Mouse (Mus musculus) left cerebral cortex, adult 18-20 months (tissue): ENCODE results near the gene Lrrc74a. TPM values are rescaled to one million over a fixed set of nuclear protein-coding genes. Genes with fewer than 3 reads are reported as not detected.

Experiments used
- DNase-seq, 2 experiments: peaks; one replicate each; pipeline ENCODE4 v3.0.0; 2021 to 2022; ENCODE audit warnings: low spot score in 2 of 2, mixed read lengths in 1 of 2
- total RNA-seq, 2 experiments: library from RNA; stranded (reverse); gene quantifications; 2 replicates each; pipeline ENCODE4 v1.2.3; 2021

Lrrc74a gene
- total RNA-seq, 2 experiments from 2014 or later, result not detected

DNA sequence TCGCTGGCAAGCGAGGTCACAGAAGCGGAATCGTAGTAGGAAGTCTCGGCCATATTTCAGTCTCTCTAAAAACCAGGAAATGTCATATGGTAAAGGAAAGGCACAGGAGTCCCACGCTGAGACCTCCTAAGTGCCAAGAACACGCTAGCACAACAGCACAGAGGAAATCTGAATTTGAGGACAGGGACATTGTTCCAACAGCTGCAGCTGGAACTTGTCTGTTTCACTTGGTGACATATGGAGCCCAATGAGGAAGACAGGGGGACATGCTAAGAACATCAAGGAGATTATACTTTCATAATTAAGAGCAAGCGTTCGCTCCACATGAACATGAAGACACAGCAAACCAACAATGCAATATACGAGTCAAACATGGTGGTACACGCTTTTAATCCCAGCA is 17.2 kb upstream of the Lrrc74a start:
- DNase-seq, result no peak

DNA sequence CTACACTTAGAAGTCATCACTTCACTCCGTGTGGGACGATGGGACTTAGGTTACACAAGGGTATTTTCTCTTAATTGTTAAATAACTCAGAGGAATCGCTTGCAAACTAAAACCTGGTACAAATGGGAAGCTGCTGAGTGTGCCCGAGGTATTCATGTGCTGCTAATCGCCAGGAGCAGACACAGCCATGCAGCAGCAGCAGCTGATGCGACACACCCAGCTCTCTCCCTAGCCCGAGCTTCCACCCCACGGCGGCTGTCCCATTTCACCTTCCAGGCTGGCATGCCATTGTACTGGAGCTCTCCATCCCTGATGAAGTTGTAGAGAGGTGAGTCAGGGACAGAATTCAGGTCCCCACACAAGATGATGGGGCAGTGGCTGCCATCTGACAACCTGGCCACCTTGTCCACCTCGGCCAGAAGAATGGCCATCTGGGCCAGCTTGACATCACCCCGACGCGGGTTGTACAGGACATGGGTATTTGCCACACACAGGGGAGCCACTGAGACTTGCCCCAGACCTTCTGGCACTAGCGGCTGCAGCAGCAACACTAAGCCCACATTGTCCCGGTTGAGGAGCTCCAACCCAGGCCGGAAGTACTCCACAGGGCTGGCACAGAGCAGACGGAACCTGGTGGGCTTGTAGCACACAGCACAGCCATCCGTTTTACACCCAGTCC is 14.1 kb upstream of the Lrrc74a start:
- no peak for DNase-seq

DNA sequence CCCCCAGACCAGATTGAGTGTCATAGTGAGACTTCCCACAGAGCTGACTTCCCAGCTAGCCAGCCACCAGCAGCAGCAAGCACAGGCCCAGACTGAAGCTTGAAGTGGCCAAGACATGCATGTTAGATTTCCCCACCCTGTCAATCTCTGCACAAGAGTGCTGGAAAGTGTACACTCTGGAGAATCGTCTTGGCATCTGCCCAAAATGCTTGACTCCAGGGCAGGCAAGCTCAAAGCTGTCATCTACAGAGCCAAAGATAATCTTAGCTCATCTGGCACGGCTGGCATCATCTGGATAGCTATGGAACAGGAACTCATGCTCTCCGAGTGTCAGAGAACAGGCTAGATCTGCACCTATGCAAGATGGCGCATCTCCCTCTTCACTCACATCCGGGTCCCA is 12.7 kb upstream of the Lrrc74a start:
- DNase-seq, result no peak

DNA sequence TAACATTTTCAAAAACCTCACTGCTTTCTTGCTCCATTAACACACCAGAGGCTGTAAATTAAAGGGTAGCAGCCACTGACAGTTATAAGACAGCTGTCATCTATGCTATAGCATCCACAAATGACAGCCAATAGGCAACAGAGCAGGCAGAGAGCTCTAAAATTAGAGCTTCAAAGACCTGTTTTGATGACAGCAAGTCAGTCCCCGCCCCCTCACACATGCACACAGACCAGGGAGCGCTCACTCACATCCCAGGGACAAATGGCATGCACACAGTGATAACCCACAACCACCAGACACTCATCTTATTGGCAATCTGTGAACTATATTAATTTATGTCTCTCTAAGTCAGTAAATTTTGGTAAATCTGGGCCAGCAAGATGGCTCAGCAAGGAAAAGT is 9.9 kb upstream of the Lrrc74a start:
- DNase-seq, result no peak

DNA sequence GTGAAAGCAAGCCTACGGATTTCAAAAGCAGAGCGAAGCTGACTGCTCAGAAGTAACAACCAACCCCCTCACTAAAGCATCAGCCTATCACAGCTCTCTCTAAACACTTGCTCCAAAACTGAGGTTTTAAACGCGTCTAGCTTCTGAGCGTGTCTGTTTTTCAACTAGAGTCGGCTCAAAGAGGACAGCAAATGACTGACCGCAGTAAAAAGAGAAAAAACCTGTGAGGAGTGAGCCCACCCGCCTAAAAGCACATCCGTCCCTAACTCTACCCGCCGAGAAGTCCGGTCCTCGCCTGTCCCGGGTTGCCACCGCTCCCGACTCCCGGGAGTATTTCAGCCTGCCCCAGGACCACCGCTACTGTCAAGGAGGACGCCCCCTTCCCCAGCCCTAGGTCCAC is 8.5 kb upstream of the Lrrc74a start:
- peak in 1 of 2 experiments; percentile 10 for DNase-seq

DNA sequence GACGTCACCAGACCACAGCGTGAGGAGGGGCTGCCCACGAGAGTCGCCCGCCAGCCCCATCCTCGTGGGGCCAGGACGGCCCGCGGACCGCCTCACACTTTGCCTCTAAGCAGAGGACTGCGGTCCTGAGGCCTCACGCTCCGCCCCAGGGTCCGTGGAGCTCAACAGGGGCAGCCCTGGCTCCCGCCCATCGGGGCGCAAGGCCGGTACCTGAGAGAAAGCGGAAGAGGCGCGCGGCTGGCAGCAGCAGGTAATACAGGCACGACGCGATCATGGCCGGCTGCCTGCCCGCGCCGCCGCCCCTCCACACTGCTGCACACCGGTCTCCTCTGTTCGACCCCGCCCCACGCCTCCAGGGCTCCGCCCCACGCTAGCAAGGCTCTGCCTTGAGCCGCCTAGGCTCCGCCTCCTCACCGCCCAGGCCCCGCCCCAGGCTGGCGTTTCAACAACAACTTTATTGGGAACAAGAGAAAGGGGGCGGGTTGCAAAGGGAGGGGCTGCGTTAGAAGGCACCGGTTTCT is 8.0 kb upstream of the Lrrc74a start, which contains the start of gene Angel1:
Angel1 (minus strand) TSS at position 341 of the 521 bp plus-strand sequence.
- DNase-seq, result peak; percentile 93

DNA sequence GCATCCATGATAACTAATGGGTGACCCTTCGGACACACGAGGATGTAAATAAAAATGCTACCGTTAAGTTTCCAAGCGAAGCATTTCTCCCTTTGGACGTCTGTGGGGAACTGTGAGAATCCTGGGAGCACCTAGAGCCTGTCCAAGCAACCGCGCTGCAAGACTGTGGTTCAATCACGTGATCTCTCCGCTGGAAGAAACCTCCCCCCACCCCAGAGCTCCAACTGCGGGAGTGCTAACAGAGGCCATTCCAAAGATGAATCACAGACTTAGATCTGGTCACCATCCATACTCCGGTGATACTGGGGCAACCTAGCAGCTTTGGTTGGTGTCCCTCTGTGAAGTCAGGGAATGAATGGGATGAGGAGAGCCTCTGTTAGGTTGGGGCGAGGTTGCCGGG is 26.9 kb downstream of the Lrrc74a start:
- no peak for DNase-seq

DNA sequence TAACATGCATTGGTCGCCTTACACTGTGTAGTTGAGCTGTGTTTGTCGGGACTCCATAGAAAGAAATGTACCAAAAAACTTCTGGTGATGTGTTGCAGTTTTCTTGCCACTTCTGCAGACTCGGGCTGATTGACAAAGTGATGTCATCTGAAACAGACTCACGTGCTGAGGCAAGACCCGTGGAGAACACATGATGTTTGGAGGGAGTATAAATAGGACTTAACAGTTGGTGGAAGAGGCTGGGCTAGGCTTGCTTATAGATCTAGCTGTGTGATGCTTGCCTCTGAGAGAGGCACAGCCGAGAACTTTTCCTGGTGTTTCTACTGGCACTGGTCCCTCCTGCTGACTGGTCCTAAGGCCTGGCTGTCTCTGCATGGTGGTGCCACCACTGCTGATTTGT is 29.9 kb downstream of the Lrrc74a start:
- DNase-seq, result no peak

DNA sequence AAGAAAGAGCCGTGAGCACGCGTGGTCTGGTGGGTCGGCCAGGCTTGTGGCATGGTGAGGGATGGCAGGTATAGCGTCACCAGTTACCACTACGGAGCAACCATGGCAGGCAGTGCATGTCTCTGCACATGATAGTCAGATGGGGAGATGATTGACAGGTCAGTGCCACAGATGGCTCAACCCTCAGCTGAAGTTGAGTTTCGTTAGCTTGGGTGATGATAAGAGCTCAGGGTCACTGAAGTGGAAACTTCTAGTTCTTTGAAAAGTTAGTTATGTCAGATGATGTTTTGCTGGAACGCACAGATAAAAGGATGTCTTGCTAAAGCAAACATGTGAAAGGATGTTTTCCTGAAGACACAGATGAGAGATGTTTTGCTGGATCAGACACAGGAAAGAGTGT is 32.3 kb downstream of the Lrrc74a start:
- DNase-seq, result no peak

DNA sequence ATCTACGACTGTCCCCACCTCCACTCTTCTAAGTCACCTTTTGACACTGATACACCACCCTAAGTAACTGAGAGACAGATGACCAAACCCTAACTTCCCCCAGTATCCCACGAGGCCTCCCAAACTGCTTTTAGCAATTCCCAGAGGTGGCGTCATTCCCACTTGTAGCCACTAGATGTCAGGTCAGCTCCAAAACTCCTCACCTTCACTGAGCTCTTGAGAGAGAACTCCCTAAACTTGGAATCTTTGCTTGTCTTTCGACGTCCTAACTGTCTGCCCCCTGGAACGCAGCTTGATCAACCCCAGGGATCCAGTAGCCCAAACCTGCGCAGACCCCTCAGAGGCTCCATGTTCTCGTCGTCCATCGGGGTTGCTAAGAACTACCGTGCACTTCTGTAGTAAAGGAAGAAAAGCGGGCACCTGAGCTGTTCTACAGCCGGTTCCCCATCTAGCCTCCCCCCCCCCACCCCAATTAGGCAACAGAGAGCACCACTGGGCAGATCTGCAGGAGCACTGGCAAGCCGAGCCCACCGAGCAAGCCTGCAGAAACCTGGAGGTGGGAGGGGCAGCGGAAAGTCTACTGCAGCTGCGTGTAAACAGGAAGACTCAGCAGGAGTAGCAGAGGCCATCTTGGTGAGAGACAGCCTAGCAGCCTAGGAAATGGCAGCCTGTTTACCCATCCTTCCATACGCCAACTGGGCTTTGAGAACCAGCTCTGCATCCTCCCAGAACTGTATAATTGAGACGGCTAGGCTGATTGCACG is 33.9 kb downstream of the Lrrc74a start:
- DNase-seq, result peak; percentile 55 to 77

DNA sequence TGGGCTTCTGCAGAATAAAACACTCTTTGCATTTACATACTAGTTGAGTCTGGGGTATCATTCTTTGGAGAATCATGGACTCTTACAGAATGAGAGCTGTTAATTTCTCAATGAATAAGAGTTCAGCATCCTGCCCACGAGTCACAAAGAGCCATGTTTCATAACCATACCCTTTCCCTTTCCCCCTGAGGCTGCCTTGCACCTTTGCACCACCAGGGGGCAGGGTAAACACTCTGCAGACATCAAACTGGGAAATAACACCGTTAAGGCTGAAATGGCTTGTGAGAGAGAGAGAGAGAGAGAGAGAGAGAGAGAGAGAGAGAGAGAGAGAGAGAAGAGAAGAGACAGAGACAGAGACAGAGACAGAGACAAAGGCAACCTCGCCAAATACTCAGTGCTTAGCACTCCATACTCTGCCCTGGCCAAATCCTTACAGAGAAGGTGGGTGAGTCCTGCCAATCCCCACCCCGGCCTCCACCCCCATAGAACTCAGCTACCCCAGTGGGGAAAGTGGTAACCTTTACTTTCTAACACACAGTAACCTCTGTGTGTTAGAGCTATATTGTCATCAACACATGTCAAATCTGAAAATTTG is 34.9 kb downstream of the Lrrc74a start:
- DNase-seq, result peak; percentile 87 to 89

DNA sequence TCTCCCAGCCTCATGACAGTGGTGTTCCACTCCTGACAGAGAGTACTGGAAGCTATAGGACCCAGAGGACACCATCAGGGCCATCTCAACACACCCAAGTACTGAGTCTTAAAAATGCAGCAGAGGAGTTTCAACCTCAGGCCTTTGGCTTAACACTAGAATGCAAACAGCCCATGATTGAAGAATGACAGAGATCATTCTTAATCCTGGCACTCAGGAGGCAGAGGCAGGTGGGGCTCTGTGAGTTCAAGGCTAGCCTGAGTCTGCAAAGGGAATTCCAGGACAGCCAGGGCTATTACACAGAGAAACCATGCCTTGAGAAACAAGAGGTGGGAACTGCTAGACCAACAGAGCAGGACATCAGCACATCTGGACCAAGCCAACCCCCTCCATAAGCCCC is 35.6 kb downstream of the Lrrc74a start:
- DNase-seq, result no peak

DNA sequence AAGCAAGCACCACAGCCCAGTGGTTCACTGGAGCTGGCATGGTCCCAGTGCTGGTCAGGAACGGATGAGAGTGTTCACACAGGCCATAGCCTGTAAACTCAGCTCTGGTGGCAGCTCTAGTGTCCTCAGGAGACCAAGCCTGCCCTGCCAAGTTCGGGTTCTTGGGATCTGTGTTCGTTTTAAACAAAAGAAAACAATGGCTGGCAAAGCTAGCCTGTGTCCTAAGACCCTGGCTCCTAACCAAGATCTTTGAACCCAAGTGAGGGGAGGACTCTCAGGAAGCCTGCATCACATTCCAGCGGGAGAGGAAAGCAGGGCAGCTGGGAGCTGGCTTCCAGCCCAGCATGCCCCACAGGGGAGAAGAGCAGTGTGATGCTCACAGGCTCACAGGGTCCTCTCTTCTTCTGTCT is 36.1 kb downstream of the Lrrc74a start:
- peak; percentile 18 to 30 for DNase-seq

DNA sequence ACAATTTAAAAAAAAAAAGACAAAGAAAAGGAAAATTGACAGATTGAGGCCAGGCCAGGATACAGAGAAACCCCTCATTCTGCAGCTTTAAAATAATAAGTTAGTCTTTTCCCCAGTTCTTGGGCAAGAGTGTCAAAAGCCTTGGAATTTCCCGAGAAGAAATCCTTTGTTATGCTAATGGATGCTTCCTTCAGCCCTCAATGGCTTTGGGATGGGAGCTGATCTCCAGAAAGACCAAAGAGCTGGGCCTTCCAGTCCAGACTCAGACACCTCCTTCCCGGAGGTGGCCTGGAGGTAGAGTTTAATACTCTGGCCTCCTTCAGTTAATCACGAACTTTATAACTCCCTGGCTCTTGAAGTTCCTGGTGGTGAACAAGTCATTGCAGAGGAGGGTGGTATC is 36.8 kb downstream of the Lrrc74a start:
- DNase-seq, result no peak

DNA sequence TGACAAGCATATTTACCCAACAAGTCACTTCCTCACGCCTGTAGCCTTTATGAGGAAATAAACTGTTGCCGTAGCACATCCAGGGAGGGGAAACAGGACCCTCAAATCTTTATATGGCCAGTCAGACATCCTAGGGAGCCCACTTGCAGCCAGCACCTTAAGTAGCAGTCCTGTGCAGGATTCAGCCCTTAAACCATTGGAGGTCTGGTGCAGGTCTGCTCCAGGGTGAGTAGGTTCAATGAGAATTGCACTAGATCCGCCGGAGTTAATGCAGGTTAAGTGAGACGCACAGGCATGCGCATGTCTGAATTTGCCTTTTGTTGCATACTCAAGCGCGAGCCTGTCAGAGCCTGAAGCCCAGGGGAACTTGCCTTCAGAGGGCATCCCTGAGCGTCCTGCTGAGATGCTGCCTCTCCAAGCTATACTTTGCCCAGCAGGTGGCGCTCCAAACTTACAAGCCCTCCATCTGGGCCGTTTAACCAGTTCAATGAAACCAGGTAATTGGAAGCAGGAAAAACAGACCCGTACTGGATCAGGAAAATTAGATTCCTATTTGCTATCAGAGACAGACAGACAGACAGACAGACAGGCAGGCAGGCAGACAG is 37.8 kb downstream of the Lrrc74a start:
- peak; percentile 95 to 99 for DNase-seq

DNA sequence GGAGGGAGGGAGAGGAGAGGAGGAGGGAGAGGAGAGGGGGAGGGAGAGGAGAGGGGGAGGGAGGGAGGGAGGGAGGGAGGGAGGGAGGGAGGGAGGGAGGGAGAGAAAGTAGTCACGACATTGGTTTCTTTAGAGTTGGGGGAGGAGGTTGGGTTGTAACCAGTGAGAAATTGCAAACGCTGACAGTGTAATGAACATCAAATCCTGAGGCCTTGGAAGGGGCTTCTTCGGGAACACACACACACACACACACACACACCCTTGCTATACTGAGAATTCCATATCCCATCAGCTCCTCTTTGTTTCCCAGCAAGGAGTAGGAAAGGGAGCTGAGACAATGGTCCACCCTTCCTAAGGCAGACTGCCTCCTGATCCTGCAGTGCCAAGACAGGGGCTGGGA is 38.4 kb downstream of the Lrrc74a start:
- DNase-seq, result no peak

DNA sequence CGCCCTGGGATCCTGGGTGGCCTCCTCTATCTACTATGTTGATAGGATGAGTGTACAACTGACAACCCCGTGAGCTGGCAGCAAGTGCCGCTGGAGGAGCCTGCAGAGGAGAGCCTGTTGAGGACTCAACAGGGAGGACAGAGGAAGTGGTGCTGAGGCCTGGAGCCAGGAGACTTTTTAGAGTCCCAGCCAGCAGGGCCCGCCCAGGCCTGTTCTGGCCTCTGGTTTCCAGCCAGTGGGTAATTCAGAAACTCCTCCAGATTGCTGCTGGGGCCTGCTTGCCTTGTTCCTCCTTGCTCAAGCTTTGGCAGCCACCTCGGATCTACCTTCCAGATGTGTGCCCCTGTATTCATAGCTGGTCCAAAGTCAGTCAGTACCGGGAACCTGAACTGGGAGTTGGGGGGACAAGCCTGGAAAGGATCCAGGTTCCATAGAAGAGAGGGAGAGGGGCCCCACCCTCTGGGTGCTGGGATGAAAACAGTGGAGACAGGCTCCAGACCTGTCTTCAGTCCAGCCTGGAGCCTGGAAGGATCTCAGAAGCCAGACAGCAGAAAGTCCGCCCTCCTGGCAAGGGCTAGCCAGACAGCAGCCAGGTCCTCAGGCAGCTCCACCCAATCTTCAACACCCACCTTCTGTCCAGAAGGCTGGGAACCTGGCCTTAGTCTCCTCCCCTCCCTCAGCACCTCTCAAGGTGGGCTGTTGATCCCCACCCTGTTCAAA is 41.6 kb downstream of the Lrrc74a start:
- DNase-seq, result no peak

DNA sequence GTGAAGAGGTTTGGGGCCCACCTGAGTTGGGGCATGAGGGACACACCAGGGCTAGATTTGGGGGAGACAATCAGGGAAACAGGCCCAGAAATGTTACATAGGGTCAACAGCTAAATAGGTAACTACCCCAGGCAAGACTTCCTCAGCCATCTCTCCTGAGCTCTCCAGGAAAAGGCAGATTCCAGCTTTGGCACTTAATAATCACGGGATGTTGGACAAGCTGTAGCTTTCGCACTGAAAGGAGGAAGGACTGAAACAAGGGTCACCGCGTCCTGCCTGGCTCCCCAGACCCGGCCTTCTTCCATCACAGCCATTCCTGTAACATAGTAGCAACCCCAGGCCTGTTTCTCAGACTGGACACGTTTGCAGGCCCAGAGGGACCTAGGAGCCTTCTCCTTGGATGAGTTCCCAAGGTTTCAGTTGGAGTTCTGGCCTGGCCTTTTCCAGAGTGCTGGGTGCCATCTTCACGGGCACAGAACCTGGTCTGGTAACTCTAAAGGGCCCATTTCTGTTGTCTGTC is 42.2 kb downstream of the Lrrc74a start:
- DNase-seq, result no peak

DNA sequence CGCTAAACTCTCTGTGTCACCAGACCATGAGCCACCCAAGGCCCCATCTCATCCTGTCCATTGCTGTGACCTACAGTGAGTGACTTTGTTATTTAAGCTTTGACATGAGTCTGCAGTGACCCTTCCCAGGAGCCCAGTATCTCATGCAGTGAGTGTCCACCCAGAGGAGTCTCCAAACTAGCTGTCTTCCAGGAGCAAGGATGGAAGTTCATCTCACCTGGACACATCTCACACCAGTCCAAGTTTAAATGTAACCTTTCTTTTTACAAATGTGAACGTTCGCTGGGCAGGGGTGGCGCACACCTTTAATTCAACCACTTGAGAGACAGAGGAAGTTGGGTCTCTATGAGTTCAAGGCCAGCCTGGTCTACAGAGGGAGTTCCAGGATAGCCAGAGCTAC is 44.4 kb downstream of the Lrrc74a start:
- no peak for DNase-seq

DNA sequence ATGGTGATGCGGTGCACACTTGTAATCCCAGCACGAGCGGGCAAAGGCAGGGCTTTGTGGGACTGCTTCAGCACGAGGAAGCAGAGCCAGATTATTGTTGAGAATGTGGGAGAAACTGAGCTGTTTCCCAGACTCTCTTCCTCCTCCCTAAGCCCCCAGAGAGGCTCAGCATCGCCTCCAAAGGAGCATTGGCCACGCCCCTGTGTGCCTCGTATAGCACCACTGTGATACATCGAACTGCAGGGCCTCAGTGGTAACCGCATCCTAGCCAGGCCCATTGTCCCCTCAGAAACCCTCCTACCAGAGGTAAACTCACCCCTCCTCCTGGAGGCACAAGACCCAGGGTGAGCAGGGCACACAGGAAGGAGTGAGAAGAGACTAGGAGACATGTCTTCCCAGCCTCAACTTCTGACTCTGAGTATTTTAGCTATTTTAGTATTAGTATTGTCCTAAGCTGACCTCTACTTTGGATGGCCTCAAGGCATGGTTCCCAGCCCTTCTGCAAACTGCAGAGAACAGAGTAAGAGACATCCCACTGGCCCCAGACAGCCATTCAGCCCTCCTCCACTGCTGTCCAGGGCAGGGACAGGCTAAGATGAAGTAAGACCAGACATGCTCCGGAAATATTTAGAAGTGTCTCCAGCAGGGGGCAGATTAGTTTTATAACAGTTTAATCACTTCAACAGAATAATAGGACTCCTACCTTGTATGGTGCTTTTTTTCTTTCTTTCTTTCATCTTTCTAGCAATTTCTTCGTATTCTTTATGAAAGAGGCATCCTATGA is 45.2 kb downstream of the Lrrc74a start:
- no peak for DNase-seq
